Mouse (Mus musculus) embryonic facial prominence, embryonic 14.5 days (tissue): ENCODE measurements around the gene Tax1bp1. TPM values are rescaled to one million over a fixed set of nuclear protein-coding genes. Genes with fewer than 3 reads are reported as not detected.
A peak's percentile ranks its signal among the peaks of the same experiment; 100 is the strongest.

Source experiments
- ATAC-seq: fragments of 200-750 bp; cut with Nextera tagmentation; 2 replicates; pipeline ENCODE4 v1.8.0; 2017; ENCODE audit warnings: low read depth, moderate number of reproducible peaks, moderate TSS enrichment
- DNase-seq: peaks from one replicate; pipeline ENCODE4 v3.0.0-alpha.2; 2015; ENCODE audit warnings: low spot score
- H3K27ac ChIP-seq: fragments of 300-500 bp; sonication (generic); replicated peaks from 2 replicates; pipeline ENCODE4 v1.5.1; 2014; ENCODE audit warnings: low read depth, mild to moderate bottlenecking, low read length, moderate library complexity
- H3K27me3 ChIP-seq: fragments of 300-500 bp; sonication (generic); replicated peaks from 2 replicates; pipeline ENCODE4 v1.6.1; 2014; ENCODE audit warnings: low read length; ENCODE audit not compliant: control insufficient read depth, insufficient read depth
- H3K36me3 ChIP-seq: fragments of 300-500 bp; sonication (generic); 2 replicates; pipeline ENCODE4 v1.6.1; 2014; ENCODE audit warnings: low read length, mixed read lengths; ENCODE audit not compliant: control insufficient read depth, insufficient read depth
- H3K4me1 ChIP-seq: fragments of 300-500 bp; sonication (generic); 2 replicates; pipeline ENCODE4 v1.6.1; 2014; ENCODE audit warnings: antibody characterized with exemption, low read length; ENCODE audit not compliant: control insufficient read depth, insufficient read depth
- H3K4me2 ChIP-seq: fragments of 300-500 bp; sonication (generic); 2 replicates; pipeline ENCODE4 v1.6.1; 2014; ENCODE audit warnings: low read depth, mild to moderate bottlenecking, low read length, moderate library complexity, mixed read lengths
- H3K4me3 ChIP-seq: fragments of 300-500 bp; sonication (generic); 2 replicates; pipeline ENCODE4 v1.5.1; 2014; ENCODE audit warnings: low read depth, mild to moderate bottlenecking, low read length
- H3K9ac ChIP-seq: fragments of 300-500 bp; sonication (generic); 2 replicates; pipeline ENCODE4 v1.6.1; 2014; ENCODE audit warnings: low read depth, mild to moderate bottlenecking, low read length, moderate library complexity, mixed read lengths
- H3K9me3 ChIP-seq: fragments of 300-500 bp; sonication (generic); 2 replicates; pipeline ENCODE4 v1.6.1; 2016; ENCODE audit warnings: low read length; ENCODE audit not compliant: control insufficient read depth
- WGBS: fragments of 180-500 bp; shearing (Covaris S2); extraction: QIAGEN DNeasy Blood & Tissue Kit; methylation state at CpG from one replicate; pipeline ENCODE4 v1.1.7; 2014; 5-methylcytosine and 5-hydroxymethylcytosine counted together
- polyA plus RNA-seq: library from polyadenylated mRNA; unstranded; fragments of >200 nt; fragmentation: Nextera tagmentation; extraction: Ambion mirVana; gene quantifications from 2 replicates; pipeline ENCODE4 v1.2.1, GENCODE M21; 2014

Gene Tax1bp1
- polyA plus RNA-seq, 1 experiment from 2014 or later, result 141 TPM

DNA sequence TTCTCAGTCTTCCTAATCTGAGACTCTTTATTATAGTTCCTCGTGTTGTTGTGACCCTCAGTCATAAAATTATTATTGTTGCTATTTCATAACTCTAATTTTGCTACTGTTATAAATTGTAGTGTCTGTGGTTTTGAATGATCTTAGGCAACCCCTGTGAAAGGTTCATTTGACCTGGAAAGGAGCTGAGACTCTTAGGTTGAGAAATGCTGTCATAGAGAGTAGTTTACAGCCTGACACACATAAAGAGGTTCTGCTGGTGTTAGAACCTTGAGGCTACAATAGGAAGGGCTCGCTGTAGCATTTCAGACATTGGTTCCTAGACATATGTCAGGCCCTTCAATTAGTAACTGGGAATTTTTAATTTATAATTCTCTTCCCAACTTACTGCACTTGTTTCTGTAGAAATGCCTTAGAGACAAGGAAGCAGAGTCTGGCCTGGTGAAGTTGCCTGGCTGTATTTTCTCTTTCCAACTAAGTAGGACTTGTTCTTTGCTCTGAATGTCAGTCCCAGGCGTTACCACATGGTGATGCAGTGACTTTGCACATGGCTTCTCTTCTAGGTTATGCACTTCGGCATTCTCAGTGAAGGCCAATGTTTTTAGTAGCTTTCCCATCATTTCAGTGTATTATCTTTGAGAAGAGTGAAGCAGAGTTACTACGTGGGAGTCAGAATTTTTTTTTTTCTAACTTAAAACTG lies 4.1 kb downstream of the Tax1bp1 start:
- no peak overlapping the region for H3K4me2 ChIP-seq
- H3K27me3 ChIP-seq, result no peaks in the 10 kb centered on the region
- no peaks in the 10 kb centered on the region; the same call in 1 of the 2 replicates for H3K36me3 ChIP-seq
- H3K9me3 ChIP-seq, result no peaks in the 10 kb centered on the region
- WGBS, result 77% methylated on average over 5 of the region's 5 CpGs
- H3K27ac ChIP-seq, result no peak overlapping the region
- ATAC-seq (no peak), DNase-seq (no peak)
- H3K4me1 ChIP-seq, result peaks cover 12% of the 10 kb centered on the region
- no peak overlapping the region for H3K4me3 ChIP-seq
- H3K9ac ChIP-seq, result no peak overlapping the region

GRCm38 (mm10) chr6:52724805-52725439 lies 11.4 kb downstream of the Tax1bp1 start:
- peak; percentile 41 for DNase-seq
- Histone ChIP-seq H3K4me1 (no peaks in the 10 kb centered on the region), H3K36me3 (peaks cover 40% of the 10 kb centered on the region), H3K4me2 (no peak overlapping the region), H3K4me3 (no peak overlapping the region), H3K9ac (no peak overlapping the region), H3K9me3 (no peaks in the 10 kb centered on the region), H3K27me3 (no peaks in the 10 kb centered on the region), H3K27ac (no peak overlapping the region)
- peak; percentile 33; the same call in 1 of the 2 replicates for ATAC-seq
- 52% methylated on average over 8 of the region's 8 CpGs for WGBS

- H3K9ac ChIP-seq, result no peak overlapping the region
- peaks cover 48% of the 10 kb centered on the region for H3K36me3 ChIP-seq
- no peaks in the 10 kb centered on the region for H3K9me3 ChIP-seq
- no peak overlapping the region for H3K4me3 ChIP-seq
- DNase-seq (no peak), ATAC-seq (no peak)
- no peaks in the 10 kb centered on the region for H3K27me3 ChIP-seq
- H3K4me2 ChIP-seq, result no peak overlapping the region
- WGBS, result 82% methylated on average over 4 of the region's 4 CpGs
- H3K27ac ChIP-seq, result no peak overlapping the region
- H3K4me1 ChIP-seq, result no peaks in the 10 kb centered on the region
Observed at GRCm38 (mm10) chr6:52730338-52730737, 16.8 kb downstream of the Tax1bp1 start.

DNA sequence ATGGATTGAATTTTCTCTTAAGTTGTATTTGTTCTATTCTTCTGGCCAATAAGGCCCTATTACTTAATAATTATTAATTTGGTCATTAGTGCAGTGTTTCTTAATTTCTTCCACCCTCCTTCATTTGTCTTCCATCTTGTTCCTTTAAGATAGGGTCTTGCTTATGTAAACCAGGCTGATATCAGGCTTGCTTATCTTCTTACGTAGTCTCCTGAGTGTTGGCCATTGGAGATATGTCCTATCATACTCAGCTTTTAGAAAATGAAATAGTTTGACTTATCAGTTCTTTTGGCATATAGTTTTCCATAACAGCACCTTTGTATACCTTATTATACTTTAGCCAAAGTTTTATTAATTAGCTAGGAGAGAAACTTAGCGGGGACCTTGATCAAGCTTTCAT lies 21.1 kb downstream of the Tax1bp1 start:
- DNase-seq (no peak), ATAC-seq (no peak)
- H3K9ac ChIP-seq, result no peak overlapping the region
- H3K27me3 ChIP-seq, result no peaks in the 10 kb centered on the region
- H3K27ac ChIP-seq, result no peak overlapping the region
- no peak overlapping the region for H3K4me2 ChIP-seq
- 96% methylated on average over 2 of the region's 2 CpGs for WGBS
- no peak overlapping the region for H3K4me3 ChIP-seq
- H3K36me3 ChIP-seq, result peaks cover 59% of the 10 kb centered on the region
- no peaks in the 10 kb centered on the region for H3K4me1 ChIP-seq
- no peaks in the 10 kb centered on the region for H3K9me3 ChIP-seq

GRCm38 (mm10) chr6:52752832-52753231 lies 39.3 kb downstream of the Tax1bp1 start:
- peaks cover 54% of the 10 kb centered on the region for H3K36me3 ChIP-seq
- no peak overlapping the region for H3K9ac ChIP-seq
- no peaks in the 10 kb centered on the region for H3K9me3 ChIP-seq
- no peaks in the 10 kb centered on the region for H3K4me1 ChIP-seq
- WGBS, result 94% methylated on average over 5 of the region's 5 CpGs
- no peak overlapping the region for H3K4me3 ChIP-seq
- H3K27ac ChIP-seq, result no peak overlapping the region
- H3K4me2 ChIP-seq, result no peak overlapping the region
- ATAC-seq, result no peak
- DNase-seq, result no peak
- H3K27me3 ChIP-seq, result no peaks in the 10 kb centered on the region

DNA sequence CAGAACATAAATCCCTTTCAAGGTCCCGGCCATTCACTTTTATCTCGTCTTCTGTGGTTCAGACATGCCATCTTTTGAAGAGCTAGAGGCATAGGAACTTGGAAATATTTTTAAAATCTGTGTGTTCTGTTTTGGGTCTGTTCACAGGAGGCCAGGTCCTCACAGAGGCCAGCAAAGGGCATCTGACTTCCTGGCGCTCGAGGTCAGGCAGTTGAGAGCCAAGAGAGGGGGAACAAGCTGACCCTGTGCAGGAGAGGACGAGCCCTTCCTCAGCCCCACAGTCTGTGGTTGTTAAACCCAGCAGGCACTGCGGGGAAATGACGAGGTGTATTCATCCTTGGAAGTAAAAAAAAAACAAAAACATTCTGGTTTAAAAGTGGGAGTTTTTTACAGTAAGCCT lies 51.7 kb downstream of the Tax1bp1 start:
- H3K27ac ChIP-seq, result no peak overlapping the region
- H3K4me3 ChIP-seq, result no peak overlapping the region
- no peak for DNase-seq
- no peaks in the 10 kb centered on the region for H3K4me1 ChIP-seq
- H3K4me2 ChIP-seq, result no peak overlapping the region
- ATAC-seq, result no peak
- no peak overlapping the region for H3K9ac ChIP-seq
- H3K36me3 ChIP-seq, result peaks cover 69% of the 10 kb centered on the region
- no peaks in the 10 kb centered on the region for H3K9me3 ChIP-seq
- WGBS, result 59% methylated on average over 7 of the region's 7 CpGs
- no peaks in the 10 kb centered on the region for H3K27me3 ChIP-seq

DNA sequence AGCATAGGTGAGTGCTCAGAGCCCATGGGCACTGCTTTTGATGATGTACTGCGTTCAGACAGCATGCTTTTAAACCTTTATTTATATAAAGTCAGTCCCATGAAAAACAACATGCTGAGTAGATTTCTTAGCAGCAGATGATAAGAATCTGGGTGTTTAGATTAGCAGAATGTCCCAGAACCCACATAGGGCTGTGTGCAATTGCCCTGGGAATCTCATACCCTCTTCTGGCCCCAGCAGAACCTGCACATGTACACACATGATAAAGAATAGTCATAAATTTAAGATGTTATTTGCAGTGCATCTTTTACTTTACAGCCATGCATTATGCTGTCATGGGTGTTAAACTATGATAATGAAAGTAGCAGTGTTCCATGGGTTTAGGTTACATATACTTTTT lies 57.3 kb downstream of the Tax1bp1 start:
- no peak for DNase-seq
- Histone ChIP-seq H3K27me3 (no peaks in the 10 kb centered on the region), H3K36me3 (peaks cover 28% of the 10 kb centered on the region), H3K4me1 (no peaks in the 10 kb centered on the region), H3K9me3 (no peaks in the 10 kb centered on the region), H3K9ac (no peak overlapping the region), H3K4me3 (no peak overlapping the region), H3K4me2 (no peak overlapping the region), H3K27ac (no peak overlapping the region)
- no peak for ATAC-seq
- WGBS, result 50% methylated on average over 1 of the region's 1 CpGs

DNA sequence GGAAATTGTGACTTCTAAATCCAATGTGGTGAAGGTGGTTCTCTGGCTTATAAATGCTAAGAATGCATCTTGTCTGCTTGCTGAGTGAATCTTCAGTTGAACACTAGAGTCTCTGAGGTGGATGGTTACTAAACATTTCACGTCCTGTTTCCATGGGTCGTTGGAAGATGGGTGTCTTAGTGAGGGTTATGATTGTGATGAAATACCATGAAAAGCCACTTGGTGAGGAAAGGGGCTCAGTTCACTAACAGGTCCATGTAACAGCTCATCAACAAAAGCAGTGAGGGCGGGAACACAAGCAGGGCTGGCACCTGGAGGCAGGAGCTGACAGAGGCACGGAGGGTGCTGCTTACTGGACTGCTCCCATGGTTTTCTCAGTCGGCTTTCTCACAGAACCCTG lies 59.6 kb downstream of the Tax1bp1 start:
- 84% methylated on average over 5 of the region's 5 CpGs for WGBS
- no peak for ATAC-seq
- DNase-seq, result no peak

GRCm38 (mm10) chr6:52775350-52775749 lies 61.8 kb downstream of the Tax1bp1 start:
- no peak overlapping the region for H3K4me3 ChIP-seq
- H3K27me3 ChIP-seq, result no peaks in the 10 kb centered on the region
- H3K36me3 ChIP-seq, result no peaks in the 10 kb centered on the region
- ATAC-seq, result no peak
- no peak overlapping the region for H3K4me2 ChIP-seq
- H3K9ac ChIP-seq, result no peak overlapping the region
- no peak overlapping the region for H3K27ac ChIP-seq
- DNase-seq, result no peak
- no peaks in the 10 kb centered on the region for H3K9me3 ChIP-seq
- H3K4me1 ChIP-seq, result no peaks in the 10 kb centered on the region
- 68% methylated on average over 3 of the region's 3 CpGs for WGBS

More for the DNA sequence above, 59.6 kb downstream of the Tax1bp1 start:
- H3K27me3 ChIP-seq, result no peaks in the 10 kb centered on the region
- H3K9ac ChIP-seq, result no peak overlapping the region
- peaks cover 7% of the 10 kb centered on the region for H3K36me3 ChIP-seq
- no peaks in the 10 kb centered on the region for H3K9me3 ChIP-seq
- H3K4me2 ChIP-seq, result no peak overlapping the region
- H3K4me1 ChIP-seq, result no peaks in the 10 kb centered on the region
- no peak overlapping the region for H3K27ac ChIP-seq
- no peak overlapping the region for H3K4me3 ChIP-seq
